Mouse (Mus musculus): ENCODE data around the gene Zfp523. TPM values are rescaled to one million over a fixed set of nuclear protein-coding genes. Genes with fewer than 3 reads are reported as not detected.

Gene Zfp523
- total RNA-seq (2021), result 36.8 and 43.4 TPM in 2 replicates
- long read RNA-seq, experiment 1, transcript Zfp523-202 (14 exons, 2,864 nt), result major isoform, 72 of 122 reads
- long read RNA-seq, experiment 1, partial matches to known transcripts, result 22 of 122 reads
- long read RNA-seq, experiment 1, other reads (novel, unspliced or antisense), result 28 of 122 reads
- long read RNA-seq, experiment 2, transcript Zfp523-202 (14 exons, 2,864 nt), result major isoform, 36 of 66 reads
- long read RNA-seq, experiment 2, partial matches to known transcripts, result 10 of 66 reads
- long read RNA-seq, experiment 2, other reads (novel, unspliced or antisense), result 20 of 66 reads

DNA sequence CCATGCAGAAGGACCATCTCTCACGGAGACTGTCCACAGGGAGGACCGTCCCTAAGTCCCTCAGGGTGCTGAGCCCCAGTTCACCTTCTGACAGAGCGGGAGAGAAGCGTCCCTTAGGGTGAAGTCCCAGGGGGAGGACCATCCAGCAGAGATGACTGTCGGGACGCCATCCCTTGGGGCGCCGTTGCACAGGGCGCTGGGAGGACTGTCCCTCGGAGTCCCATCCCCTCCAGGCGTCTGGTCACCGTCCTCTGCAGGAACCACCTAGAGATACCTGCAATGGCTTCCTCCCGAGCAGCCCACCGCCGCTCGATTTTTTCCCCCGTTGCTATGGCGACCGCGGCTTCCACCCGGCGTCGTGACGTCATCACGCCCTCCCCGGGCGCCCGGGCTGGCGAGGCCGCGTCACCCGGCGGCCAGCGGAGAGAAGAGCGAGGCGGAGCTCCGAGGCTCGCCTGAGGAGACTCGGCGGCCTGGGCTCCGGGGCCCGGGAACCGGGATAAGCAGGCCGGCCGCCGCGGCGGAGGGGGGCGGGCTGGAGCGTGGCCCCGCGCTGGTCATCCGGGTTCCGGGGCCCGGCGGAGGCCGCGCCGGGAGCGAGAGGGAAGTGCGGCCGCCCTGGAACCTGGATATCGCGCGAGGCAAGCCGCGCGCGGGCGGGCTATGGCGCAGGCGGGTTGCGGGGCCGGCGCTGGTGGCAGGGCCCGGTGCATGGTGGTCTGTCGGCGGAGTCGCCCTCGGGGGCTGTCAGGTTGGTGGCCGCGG lies at the start of gene Zfp523:
Zfp523 (plus strand) TSS at position 355 of the 765 bp plus-strand sequence.
- peak; percentile 95 for DNase-seq

DNA sequence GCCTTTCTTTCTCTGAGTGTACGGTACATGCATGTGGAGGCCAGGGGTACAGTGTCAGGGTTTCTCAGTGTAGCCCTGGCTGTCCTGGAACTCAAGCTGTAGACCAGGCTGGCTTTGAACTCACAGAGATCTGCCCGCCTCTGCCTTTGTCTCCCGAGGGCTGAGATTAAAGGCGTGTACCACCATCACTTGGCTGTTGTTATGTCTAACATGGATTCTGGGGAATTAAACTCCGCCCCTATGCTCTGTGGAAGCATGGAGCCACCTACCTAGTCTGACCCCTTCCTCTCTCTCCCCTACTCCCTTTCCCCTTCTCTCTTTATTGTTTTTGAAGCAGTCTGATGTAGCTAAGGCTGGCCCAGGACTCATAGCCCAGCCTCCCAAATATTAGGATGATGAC lies 47.1 kb upstream of the Zfp523 start:
- DNase-seq, result no peak

DNA sequence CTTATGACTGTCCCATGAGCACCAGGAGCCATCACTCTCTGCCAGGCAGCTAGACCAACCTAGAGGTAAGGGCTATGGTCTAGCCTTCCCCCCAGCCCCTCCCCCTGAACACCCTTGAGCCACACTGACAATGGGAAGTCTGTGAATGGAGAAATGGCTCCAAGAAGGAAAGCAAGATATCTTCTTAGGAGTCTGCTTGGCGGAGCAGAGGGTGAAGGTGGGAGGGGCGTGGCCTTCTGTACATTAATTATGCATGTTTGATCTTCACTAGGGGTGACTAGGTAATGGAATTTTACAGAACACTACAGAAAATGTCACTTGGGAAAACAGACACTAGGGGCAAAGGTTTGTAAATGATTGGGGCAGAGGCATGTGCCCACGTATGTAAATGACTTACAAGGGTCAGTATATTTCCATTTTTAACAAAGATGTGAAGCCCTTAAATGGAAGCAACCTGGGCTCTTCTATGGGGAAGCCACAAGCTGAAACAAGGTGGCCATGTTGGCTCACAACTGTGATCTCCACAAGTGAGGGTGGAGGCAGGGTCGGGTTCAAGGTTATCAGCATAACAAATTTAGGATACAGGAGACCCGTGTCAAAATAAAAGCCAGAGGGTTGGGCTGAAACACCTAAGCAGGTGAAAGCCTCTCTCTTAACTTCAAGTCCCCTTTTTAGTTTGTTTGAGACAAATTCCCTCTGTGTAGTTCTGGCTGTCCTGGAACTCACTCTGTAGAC lies 46.4 kb upstream of the Zfp523 start:
- no peak for DNase-seq

DNA sequence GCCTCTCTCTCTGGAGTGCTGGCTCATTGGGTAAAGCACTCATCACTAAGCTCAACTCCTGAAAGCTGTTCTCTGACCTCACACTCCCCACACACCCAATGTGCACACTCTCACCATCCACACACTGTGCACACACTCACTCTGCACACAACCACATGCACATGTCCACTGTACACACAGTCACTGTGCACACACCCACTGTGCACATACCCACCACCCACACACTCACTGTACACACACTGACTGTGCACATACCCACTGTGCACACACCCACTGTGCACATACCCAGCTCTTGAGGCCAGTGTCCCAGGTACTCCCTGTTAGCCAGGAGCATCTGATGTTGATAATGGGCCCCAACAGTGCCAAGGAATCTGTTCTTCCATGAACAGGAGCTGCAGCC lies 45.8 kb upstream of the Zfp523 start:
- no peak for DNase-seq

DNA sequence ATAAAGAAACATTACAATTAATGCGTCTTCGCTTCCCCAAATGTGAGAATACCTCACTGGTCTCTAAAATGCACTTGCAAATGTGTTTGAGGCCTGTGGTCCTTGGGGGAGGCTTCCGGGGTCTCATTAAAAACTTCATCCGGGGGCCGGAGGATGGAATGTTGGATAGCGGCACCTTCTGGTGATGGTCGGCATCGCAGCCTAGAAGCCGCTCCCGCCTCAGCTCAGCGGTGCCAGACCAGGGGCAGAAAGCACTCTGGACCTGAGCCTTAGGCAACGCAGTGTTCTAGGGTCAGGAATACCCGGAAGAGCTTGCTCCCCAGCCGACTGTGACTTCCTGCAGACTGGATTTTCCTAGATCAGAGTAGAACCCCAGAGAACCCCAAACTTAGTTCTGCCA lies 43.7 kb upstream of the Zfp523 start:
- peak; percentile 74 for DNase-seq

DNA sequence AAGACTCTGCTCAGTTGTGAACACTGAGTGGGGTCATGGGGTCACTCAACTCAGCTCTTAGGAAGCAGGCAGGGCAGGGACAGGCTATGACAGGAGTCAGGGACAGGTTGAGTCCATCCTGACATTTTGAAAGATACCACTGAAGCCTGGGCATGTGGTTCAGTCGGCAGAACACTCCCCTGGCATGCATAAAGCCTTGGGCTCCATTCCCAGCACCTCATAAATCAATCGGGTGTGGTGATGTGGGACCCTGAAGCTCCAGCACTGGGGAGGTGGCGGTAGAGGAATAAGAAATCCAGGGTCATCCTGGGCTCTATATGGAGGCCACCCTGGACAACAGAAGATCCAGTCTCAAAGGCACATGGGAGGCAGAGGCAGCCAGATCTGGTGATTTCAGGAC lies 41.4 kb upstream of the Zfp523 start:
- DNase-seq, result peak; percentile 82

DNA sequence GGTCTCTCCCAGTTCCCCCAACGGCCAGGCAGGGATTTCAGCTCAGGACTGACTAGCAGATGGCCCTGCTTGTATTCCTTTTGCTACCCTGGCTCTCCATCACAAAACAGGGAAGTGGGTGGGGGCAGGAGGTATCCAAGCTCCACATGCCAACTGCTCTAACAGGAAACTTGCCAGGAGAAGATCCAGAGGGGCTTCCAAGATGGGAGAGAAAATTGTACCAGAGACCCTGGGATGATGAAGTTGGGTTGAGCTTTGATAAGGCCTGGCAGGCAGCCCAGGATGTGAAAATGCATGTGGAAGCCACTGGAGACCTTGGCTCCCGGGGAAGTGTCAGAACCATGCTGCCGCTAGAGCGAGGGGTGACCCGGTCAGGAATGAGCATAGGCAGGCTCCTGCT lies 40.7 kb upstream of the Zfp523 start:
- DNase-seq, result peak; percentile 78

DNA sequence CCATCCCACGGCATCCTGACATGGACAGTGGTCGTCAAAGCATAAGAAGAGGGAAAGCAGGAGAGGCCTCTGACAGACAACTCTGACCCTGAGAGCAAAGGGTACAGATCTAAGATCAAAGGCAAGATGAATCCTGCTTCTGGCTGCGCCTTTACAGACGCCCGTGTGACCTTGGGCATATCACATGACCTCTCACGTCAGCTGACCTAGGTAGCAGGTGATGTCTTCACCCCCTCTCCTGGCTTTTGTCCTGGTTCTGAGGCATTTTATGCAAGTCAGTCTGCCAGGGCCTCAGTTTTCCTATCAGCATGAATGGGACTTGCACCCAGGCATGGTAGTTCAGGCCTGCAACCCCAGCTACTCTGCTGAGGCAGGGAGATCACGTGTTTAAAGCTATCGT lies 38.9 kb upstream of the Zfp523 start:
- DNase-seq, result no peak

DNA sequence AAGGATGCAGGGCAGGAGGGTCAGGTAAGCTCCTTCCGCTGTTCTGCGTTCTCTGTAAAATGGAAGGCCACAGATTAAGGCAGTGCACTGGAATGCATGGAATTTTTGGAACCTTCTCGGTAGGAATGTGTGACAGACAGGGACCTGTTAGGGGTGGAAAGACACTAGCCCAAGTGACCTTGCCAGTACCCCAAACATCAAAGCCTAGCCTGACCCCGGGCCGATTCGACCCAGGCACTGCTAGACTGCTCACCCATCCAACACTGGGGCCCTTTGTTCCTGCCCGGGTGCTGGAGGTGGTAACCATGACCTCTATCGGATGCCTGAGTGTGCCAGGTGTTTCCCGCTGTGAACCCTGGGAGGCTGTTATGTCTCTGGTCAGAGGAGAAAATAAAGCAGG lies 38.2 kb upstream of the Zfp523 start:
- no peak for DNase-seq

DNA sequence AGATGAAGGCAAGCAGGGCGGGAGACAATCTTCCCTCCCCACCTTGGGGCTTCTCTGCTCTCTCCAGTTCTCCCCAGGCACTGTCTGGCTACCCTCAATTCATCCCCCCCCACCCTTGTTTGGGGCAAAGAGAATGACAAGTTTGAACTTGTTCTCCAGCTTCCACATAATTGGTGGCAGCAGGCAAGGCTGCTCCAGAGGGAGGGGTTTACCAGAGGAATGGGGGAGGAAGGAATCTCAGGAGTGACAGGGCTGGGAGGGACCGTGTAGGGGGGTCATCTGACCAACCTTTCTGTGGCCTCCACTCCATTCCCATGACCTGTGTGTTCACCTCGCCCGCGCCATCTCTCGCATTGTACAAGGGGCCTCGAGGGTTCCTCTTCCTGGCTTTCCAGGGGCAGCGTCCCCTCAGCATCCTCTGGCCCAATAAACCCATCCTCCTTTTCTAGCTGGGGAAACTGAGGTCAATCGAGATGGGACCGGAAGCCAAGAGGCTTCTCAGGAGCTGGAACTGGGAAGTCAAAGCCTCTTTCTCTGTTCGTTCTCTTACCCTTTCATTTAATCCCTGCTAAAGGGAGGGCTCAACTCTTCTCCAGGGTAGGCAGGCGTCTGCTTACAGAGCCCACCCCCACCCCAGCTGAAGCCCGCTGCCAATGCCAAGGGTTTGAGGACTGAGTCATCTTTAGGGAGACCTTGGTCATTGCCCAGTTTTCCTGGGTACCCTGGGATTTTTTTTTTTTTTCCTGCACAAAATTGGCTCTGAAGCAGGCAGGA lies 36.3 kb upstream of the Zfp523 start:
- DNase-seq, result peak; percentile 64

DNA sequence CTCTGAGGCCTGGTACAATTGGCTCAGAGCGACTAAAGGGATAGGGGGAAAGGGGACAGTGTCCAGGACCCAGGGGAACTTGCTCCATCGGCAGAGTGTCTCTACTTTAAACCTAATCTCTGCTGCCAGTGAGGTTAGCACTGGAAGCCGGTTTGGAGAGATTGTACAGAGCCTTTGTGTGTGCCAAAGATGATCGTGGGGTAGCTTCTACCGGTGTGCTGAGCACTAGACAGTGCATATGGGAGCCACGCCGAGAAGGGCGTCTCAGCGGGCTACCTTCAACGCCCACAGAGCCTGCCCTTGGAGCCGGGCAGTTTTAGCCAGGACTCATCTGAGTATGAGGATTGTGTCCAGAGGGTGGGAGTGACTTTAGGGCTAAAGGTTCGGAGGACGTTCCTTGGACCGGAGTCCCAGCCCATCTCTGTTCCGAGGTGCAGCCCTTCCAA lies 35.7 kb upstream of the Zfp523 start:
- peak; percentile 31 for DNase-seq

DNA sequence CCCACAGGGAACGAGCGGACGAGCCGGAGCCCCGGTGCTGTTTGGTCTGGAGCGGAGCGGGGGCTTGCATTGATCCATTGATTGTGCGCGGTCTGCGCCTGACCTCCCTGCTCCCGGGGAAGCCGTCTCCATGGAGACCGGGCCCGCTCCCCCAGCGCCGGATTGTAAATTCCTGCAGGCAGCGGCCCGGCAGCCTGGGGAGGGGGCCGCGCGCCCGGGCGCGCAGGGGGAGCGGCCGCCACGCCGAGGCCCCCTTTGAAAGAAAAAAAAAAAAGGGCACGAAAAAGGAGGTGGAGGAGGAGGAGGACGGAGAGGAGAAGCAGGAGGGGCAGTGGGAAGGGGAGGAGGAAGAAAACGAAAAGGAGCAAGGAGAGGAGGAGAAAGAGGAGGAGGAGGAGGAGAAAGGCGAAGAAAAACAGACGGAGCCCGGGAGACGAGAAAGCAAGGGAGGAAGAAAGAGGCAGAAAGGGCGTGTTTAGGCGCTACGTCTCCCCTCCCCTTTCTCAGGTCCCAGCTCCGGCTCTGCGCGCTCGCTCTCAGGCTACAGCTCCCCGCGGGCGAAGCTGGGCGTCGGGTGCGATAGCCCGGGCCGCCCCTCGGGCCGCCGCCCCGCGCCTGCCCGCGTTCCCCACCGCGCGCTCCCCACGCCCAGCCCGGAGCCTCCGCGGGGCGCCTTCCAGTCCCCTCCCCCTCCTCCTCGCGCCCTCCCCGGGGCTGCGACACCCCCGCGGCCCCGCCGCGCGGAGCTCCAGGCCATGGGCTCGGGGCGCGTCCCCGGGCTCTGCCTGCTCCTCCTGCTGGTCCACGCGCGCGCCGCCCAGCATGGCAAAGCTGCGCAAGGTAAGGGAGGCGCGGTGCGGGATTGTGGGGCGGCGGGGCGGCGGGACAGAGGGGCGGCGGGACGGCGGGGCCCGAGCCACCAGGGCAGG lies 34.9 kb upstream of the Zfp523 start, which contains the start of gene Scube3:
Scube3 (plus strand) TSS at position 371 of the 929 bp plus-strand sequence.
- peak; percentile 63 for DNase-seq

DNA sequence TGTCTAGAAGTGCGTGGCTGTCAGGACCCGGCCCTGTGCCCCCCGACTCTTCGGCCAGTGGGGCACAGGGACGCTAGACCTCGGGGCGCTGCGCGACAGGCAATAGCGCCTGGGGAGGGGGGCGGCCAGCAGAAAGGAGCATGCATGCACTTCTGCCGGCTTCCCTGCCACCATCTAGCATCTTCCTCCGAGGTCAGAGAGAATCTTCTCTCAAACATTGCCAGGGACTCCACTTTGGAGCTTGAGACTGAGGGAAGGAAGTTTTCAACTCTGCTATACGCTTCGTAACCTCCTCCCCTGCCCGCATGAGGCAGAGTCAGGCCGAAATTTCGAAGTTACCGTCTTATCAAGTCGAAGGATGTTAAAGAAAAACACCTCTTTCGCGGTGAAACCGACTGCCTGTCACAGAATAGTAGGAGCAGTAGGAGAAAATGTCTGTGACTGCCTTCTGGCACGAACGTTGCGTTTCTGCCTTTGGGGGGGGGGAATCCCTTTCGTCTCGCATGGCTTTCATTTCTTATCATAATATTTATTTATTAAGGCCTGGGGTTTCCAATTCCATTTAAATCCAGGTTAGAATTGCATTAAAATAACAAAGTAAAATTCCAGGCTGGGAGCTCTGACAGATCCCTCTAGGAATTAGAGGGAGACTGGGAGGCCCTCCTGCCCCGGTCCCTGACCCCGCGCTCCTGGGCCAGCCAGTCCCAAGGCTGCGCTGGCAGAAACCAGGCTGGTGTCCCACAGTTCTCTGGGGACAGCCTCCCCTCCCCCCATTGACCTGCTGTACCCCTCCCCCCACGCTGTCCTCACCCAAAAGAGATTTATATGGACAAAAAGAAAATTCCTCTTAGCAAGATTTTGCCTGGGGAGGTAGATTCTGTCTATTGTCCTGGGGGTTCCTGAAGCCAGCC lies 34.0 kb upstream of the Zfp523 start:
- DNase-seq, result peak; percentile 52

DNA sequence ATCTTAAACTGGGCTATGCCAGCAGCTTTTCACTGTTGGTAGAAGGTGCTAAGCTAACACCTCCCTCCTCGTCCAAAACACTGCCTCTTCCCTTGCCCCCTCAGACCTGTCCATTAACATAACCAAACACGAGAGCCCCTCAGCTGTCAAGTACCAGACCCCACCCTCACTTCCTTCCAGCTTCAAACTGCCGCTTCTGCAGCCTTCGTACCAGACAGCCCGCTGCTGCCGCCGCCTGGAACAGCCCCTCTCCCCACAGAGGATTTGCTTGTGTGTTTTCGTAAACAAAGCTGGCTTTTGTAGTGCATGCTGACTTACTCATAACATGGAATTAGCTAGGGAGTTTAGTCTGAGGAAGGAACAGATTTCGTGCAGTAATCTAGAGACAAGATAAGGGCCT lies 33.2 kb upstream of the Zfp523 start:
- DNase-seq, result no peak

DNA sequence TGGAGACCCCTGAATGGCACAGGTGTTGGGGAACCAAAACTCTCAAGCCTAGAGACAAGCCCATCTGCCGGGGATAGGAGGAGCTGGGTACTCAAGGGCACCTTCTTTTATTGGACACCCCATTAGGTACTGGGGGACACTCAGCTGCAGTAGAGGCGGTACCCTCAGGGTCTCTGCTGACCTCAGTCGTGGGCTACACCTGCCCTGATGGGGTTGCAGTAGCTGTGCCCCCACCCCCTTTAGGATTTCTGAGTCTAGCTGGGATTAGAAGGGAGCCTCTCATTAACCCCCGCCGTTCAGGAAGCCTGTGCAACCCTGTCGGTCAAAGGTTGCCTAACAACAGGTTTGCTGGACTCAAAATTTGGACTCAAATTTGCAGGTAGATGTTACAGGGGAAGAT lies 32.7 kb upstream of the Zfp523 start:
- no peak for DNase-seq

DNA sequence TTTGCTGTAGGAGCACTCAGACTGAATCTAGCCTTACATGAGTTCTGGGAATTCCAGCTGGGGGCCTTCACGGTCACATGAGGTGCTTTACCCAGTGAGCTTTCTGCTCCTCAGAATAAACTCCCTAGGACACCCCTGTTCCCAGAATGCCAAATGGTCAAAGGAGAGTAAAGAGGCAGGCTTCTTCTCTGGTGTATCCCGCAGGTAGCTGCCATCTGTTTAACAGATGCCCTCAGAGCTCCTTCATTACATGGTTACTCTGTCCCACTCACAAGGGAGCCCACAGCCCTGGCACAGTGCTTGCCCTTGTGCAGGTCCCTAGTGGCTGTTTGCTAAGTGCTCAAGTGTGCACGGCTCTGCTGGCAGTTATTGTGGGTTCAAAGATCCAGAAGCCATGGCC lies 28.6 kb upstream of the Zfp523 start:
- DNase-seq, result no peak

DNA sequence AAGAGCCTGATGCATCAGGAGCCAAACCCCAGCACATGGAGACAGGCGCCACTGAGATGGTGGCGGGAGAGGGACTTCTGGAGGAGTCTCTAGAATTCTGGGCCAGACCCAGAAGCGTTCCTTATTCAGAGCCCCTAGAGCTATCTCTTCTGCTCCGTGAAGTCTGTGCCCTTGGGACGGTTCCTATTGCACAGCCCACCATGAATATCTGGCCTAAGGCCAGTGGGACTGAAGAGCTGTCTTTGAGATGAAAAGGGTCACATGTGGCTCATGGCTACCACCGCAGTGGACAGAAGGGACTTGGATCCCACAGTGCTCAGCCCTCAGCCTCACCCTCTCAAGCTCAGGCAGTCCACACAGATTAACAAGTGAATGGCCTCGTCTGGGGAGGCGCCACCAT lies 27.2 kb upstream of the Zfp523 start:
- no peak for DNase-seq

DNA sequence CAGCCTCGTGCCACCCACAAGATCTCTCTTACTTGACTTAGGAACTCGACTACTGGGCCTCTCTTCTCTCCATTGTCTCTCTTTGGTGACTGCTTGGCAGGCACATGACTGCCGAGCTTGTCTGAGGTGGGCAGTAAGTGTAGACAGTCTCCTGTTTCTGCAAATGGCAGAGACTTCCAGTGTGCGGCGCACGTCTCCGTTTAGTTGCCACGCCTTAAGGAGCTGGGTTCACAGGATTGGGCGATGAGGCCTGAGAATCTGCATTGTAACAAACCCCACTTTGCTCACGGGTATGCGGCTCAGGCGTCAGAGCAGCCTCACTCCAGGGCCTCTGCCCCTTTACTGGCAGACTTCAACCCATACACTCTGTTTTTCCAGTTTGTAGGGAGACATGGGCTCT lies 26.5 kb upstream of the Zfp523 start:
- no peak for DNase-seq

DNA sequence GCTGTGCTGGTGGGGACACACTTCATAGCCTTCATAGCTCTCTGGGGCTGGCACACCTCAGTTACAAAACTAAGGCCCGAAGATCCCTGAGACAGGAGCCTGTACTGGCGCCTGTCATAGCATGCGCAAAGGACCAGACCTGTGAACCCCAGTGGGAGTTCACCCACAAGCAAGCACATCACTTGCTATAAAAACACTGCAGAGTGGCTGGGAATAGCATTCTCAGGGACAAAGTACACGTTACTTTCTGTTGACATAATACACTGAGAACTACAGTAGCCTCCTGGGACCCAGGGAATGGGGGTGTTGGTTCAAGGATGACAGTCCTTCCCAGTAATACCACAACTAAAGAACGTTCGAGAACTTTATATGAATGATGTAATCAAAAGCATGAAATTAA lies 23.8 kb upstream of the Zfp523 start:
- DNase-seq, result no peak

DNA sequence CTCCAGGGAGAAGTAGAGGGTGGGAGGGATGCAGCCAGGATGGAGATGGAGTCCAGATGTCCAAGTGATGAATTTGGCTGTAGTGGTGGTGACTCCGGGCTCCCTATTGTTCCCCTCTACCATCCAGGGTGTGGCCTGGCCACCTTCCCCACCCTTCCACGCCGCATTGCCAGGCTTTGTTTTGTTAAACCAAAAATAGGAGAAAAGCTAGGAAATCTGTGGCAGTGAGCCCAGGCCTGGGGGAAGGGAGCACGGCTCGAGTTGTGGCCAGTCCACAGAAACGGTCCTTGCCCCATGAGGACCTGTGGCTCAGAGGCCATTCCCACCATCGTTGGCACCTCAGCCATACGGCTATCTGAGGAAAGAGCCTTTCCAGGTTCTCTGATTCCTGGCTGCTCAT lies 22.0 kb upstream of the Zfp523 start:
- no peak for DNase-seq

Data from adrenal gland, postnatal 14 days (tissue).